Mouse (Mus musculus) cerebellum, adult 2 months (tissue): Measurements from ENCODE around the gene Sat2. TPM values are rescaled to one million over a fixed set of nuclear protein-coding genes. Genes with fewer than 3 reads are reported as not detected.

Experiments used
- DNase-seq, 2 experiments: peaks; one replicate each; pipeline ENCODE4 v3.0.0; 2021
- H3K27ac ChIP-seq: fragments of 200-500 bp; 2 replicates; pipeline ENCODE4 v1.5.1; 2012; ENCODE audit warnings: low read length, control low read depth, inconsistent platforms; ENCODE audit not compliant: insufficient read depth
- H3K27me3 ChIP-seq: fragments of 200-500 bp; 2 replicates; pipeline ENCODE4 v1.6.1; 2012; ENCODE audit warnings: inconsistent platforms, mild to moderate bottlenecking, low read length, moderate library complexity; ENCODE audit not compliant: control insufficient read depth, insufficient read depth
- H3K4me1 ChIP-seq: fragments of 200-500 bp; 2 replicates; pipeline ENCODE4 v1.6.1; 2011; ENCODE audit warnings: low read length; ENCODE audit not compliant: control insufficient read depth, insufficient read depth
- H3K4me3 ChIP-seq: fragments of 200-500 bp; replicated peaks from 2 replicates; pipeline ENCODE3; 2011; ENCODE audit warnings: mild to moderate bottlenecking, low read depth, low read length, control low read depth; ENCODE audit not compliant: insufficient read depth
- CTCF ChIP-seq: fragments of 200-500 bp; IDR thresholded peaks from 2 replicates; pipeline ENCODE4 v1.5.1; 2011; ENCODE audit warnings: low read depth, mild to moderate bottlenecking, control low read depth, low read length, moderate library complexity, borderline replicate concordance; ENCODE audit not compliant: insufficient read depth
- POLR2A ChIP-seq: fragments of 200-500 bp; IDR thresholded peaks from 2 replicates; pipeline ENCODE4 v1.6.1; 2011; ENCODE audit warnings: low read length, control low read depth, borderline replicate concordance; ENCODE audit not compliant: insufficient read depth
- WGBS: fragments of 180-500 bp; shearing (Covaris S2); methylation state at CpG from one replicate; pipeline ENCODE4 v1.1.7; 2018; 5-methylcytosine and 5-hydroxymethylcytosine counted together
- polyA plus RNA-seq: library from polyadenylated mRNA; depleted of rRNA; stranded (reverse); fragments of >200 nt; gene quantifications from 2 replicates; pipeline ENCODE4 v1.2.3, GENCODE M21; 2012; rRNA removed

Gene Sat2
- polyA plus RNA-seq, 1 experiment = 32.4 TPM

- no peak for TF ChIP-seq POLR2A
- no peak for TF ChIP-seq CTCF
- WGBS = under 1% methylated on average over 43 of the region's 43 CpGs
- Histone ChIP-seq H3K27ac (peak overlapping the region; percentile 91), H3K27me3 (no peaks in the 10 kb centered on the region), H3K4me3 (peak overlapping the region; percentile 82), H3K4me1 (no peaks in the 10 kb centered on the region; the same call in 1 of the 2 replicates)
- no peak for DNase-seq
Observed at GRCm38 (mm10) chr11:69671726-69672124, 49.9 kb downstream of the Sat2 start.

GRCm38 (mm10) chr11:69672211-69672706 lies 50.4 kb downstream of the Sat2 start, which contains the start of gene Eif4a1:
Eif4a1 (minus strand) TSS chr11:69672423.
- WGBS = under 1% methylated on average over 36 of the region's 36 CpGs
- Histone ChIP-seq H3K27ac (peak within 1 kb of the TSS; percentile 91), H3K4me3 (peak within 1 kb of the TSS; percentile 82), H3K27me3 (no peaks in the 10 kb centered on the region), H3K4me1 (no peaks in the 10 kb centered on the region; the same call in 1 of the 2 replicates)
- TF ChIP-seq POLR2A (peak; percentile 85; the same call in 1 of the 2 replicates), CTCF (no peak)
- DNase-seq = peak; percentile 100

Other genes starting within 250 kb of the Sat2 start
- gene Naa38, start 226.5 kb upstream of the Sat2 start, polyA plus RNA-seq = 193 and 200 TPM in 2 replicates
- 40.2 and 41.9 TPM in 2 replicates for gene Cyb5d1, start 226.4 kb upstream of the Sat2 start, polyA plus RNA-seq
- gene Tmem88, start 223.8 kb upstream of the Sat2 start, polyA plus RNA-seq = 5.7 and 6.0 TPM in 2 replicates
- gene Kdm6b, start 208.3 kb upstream of the Sat2 start, polyA plus RNA-seq = 14.0 and 16.5 TPM in 2 replicates
- 0.55 and 0.69 TPM in 2 replicates for gene Dnah2, start 72.9 kb upstream of the Sat2 start, polyA plus RNA-seq
- 84.8 and 104 TPM in 2 replicates for gene Efnb3, start 61.8 kb upstream of the Sat2 start, polyA plus RNA-seq
- gene Wrap53, start 41.8 kb upstream of the Sat2 start, polyA plus RNA-seq = 18.6 and 18.8 TPM in 2 replicates
- 34.7 and 35.6 TPM in 2 replicates for gene Trp53, start 41.7 kb upstream of the Sat2 start, polyA plus RNA-seq
- gene Atp1b2, start 16.1 kb upstream of the Sat2 start, polyA plus RNA-seq = 890 and 950 TPM in 2 replicates
- gene Shbg, start 4.1 kb upstream of the Sat2 start, polyA plus RNA-seq = 0.11 TPM in 2 replicates
- gene Fxr2, start 11.0 kb downstream of the Sat2 start, polyA plus RNA-seq = 176 and 183 TPM in 2 replicates
- not detected in 2 replicates for gene Sox15, start 33.3 kb downstream of the Sat2 start, polyA plus RNA-seq
- 115 and 120 TPM in 2 replicates for gene Mpdu1, start 40.6 kb downstream of the Sat2 start, polyA plus RNA-seq
- gene Cd68, start 44.1 kb downstream of the Sat2 start, polyA plus RNA-seq = 3.7 and 4.5 TPM in 2 replicates
- 316 and 321 TPM in 2 replicates for gene Eif4a1, start 50.4 kb downstream of the Sat2 start, polyA plus RNA-seq
- 110 and 152 TPM in 2 replicates for gene Senp3, start 60.1 kb downstream of the Sat2 start, polyA plus RNA-seq
- 4.8 and 4.9 TPM in 2 replicates for gene Tnfsf13, start 63.8 kb downstream of the Sat2 start, polyA plus RNA-seq
- 31.2 and 35.3 TPM in 2 replicates for gene Tnfsf12, start 73.8 kb downstream of the Sat2 start, polyA plus RNA-seq
- 3.3 and 4.2 TPM in 2 replicates for gene Tnfsfm13, start 74.1 kb downstream of the Sat2 start, polyA plus RNA-seq
- 35.3 and 42.3 TPM in 2 replicates for gene Polr2a, start 136.6 kb downstream of the Sat2 start, polyA plus RNA-seq
- gene Slc35g3, start 139.9 kb downstream of the Sat2 start, polyA plus RNA-seq = not detected in 2 replicates
- 69.8 and 71.1 TPM in 2 replicates for gene Zbtb4, start 143.9 kb downstream of the Sat2 start, polyA plus RNA-seq
- 1.6 and 2.9 TPM in 2 replicates for gene Chrnb1, start 173.9 kb downstream of the Sat2 start, polyA plus RNA-seq
- 47.0 and 49.4 TPM in 2 replicates for gene Fgf11, start 179.8 kb downstream of the Sat2 start, polyA plus RNA-seq
- gene Tmem102, start 183.6 kb downstream of the Sat2 start, polyA plus RNA-seq = 0.28 and 0.36 TPM in 2 replicates
- gene Gm39566, start 193.3 kb downstream of the Sat2 start, polyA plus RNA-seq = not detected in 2 replicates
- not detected in 2 replicates for gene Spem2, start 196.4 kb downstream of the Sat2 start, polyA plus RNA-seq
- 1.4 TPM in 2 replicates for gene Spem1, start 200.2 kb downstream of the Sat2 start, polyA plus RNA-seq
- gene Nlgn2, start 215.8 kb downstream of the Sat2 start, polyA plus RNA-seq = 116 and 122 TPM in 2 replicates
- 200 and 210 TPM in 2 replicates for gene Tmem256, start 216.5 kb downstream of the Sat2 start, polyA plus RNA-seq
- 34.2 and 36.9 TPM in 2 replicates for gene Plscr3, start 224.4 kb downstream of the Sat2 start, polyA plus RNA-seq
- gene Tnk1, start 236.7 kb downstream of the Sat2 start, polyA plus RNA-seq = 0.21 and 0.39 TPM in 2 replicates